Mouse (Mus musculus) C2C12 (cell line): ENCODE data around the gene Eif2ak4. TPM values are rescaled to one million over a fixed set of nuclear protein-coding genes. Genes with fewer than 3 reads are reported as not detected.

Experiments used
- H3K27me3 ChIP-seq: one replicate; pipeline ENCODE4 v1.6.1; 2011; ENCODE audit not compliant: control insufficient read depth, insufficient read depth, insufficient read length
- H3K36me3 ChIP-seq: one replicate; pipeline ENCODE4 v1.6.1; 2011; ENCODE audit not compliant: control insufficient read depth, insufficient read depth
- H3K4me3 ChIP-seq: one replicate; pipeline ENCODE4 v1.5.1; 2011; ENCODE audit warnings: mild to moderate bottlenecking, control low read depth; ENCODE audit not compliant: poor library complexity, insufficient read depth, severe bottlenecking
- H3K79me2 ChIP-seq: one replicate; pipeline ENCODE4 v1.6.1; 2011; ENCODE audit not compliant: control insufficient read depth, insufficient read depth
- H3K79me3 ChIP-seq: one replicate; pipeline ENCODE4 v1.6.1; 2011; ENCODE audit warnings: low read depth, control low read depth
- H3ac ChIP-seq: one replicate; pipeline ENCODE3; 2011; ENCODE audit warnings: low read depth; ENCODE audit not compliant: control insufficient read depth, insufficient read length
- CEBPB ChIP-seq: IDR thresholded peaks from one replicate; pipeline ENCODE4 v1.6.1; 2011; ENCODE audit warnings: low read depth, mild to moderate bottlenecking, control low read depth, moderate library complexity
- CTCF ChIP-seq: IDR thresholded peaks from one replicate; pipeline ENCODE4 v1.5.1; 2011; ENCODE audit not compliant: control insufficient read depth, insufficient read depth, insufficient read length
- FOSL1 ChIP-seq: IDR thresholded peaks from one replicate; pipeline ENCODE4 v1.8.0; 2011; ENCODE audit warnings: mild to moderate bottlenecking, low read length; ENCODE audit not compliant: poor library complexity, insufficient read depth, severe bottlenecking
- MAX ChIP-seq: IDR thresholded peaks from one replicate; pipeline ENCODE4 v1.6.1; 2011; ENCODE audit warnings: mild to moderate bottlenecking, control low read depth
- MYOD1 ChIP-seq: IDR thresholded peaks from one replicate; pipeline ENCODE4 v1.6.1; 2011; ENCODE audit warnings: low read depth; ENCODE audit not compliant: control insufficient read depth, insufficient read length
- MYOG ChIP-seq: IDR thresholded peaks from one replicate; pipeline ENCODE4 v1.6.1; 2011; ENCODE audit not compliant: control insufficient read depth, insufficient read length; ENCODE audit errors: extremely low read depth
- USF1 ChIP-seq: IDR thresholded peaks from one replicate; pipeline ENCODE4 v1.6.1; 2011; ENCODE audit warnings: low read depth, mild to moderate bottlenecking, control low read depth, moderate library complexity
- polyA plus RNA-seq: library from polyadenylated mRNA; unstranded; fragments of >200 nt; fragmentation: generic; extraction: Trizol; gene quantifications from one replicate; pipeline ENCODE4 v1.2.1, GENCODE M21; 2012; ENCODE audit warnings: missing spikeins

The Eif2ak4 gene
- polyA plus RNA-seq, 1 experiment: 6.6 TPM

GRCm38 (mm10) chr2:118520042-118520933 lies 131.9 kb downstream of the Eif2ak4 start:
- no peak overlapping the region for H3K4me3 ChIP-seq
- no peak overlapping the region for H3ac ChIP-seq
- H3K79me3 ChIP-seq: no peaks in the 10 kb centered on the region
- H3K79me2 ChIP-seq: no peaks in the 10 kb centered on the region
- no peaks in the 10 kb centered on the region for H3K27me3 ChIP-seq
- H3K36me3 ChIP-seq: no peaks in the 10 kb centered on the region
- TF ChIP-seq CEBPB (no peak), MYOG (no peak), MYOD1 (no peak), CTCF (no peak), FOSL1 (no peak), MAX (no peak), USF1 (no peak)

- no peaks in the 10 kb centered on the region for H3K79me2 ChIP-seq
- no peaks in the 10 kb centered on the region for H3K79me3 ChIP-seq
- TF ChIP-seq CTCF: no peak
- TF ChIP-seq CEBPB: peak; percentile 85
- no peak for TF ChIP-seq USF1
- no peak for TF ChIP-seq FOSL1
- no peak for TF ChIP-seq MAX
- H3ac ChIP-seq: no peak overlapping the region
- H3K4me3 ChIP-seq: no peak overlapping the region
- H3K36me3 ChIP-seq: no peaks in the 10 kb centered on the region
- H3K27me3 ChIP-seq: no peaks in the 10 kb centered on the region
Observed at GRCm38 (mm10) chr2:118522265-118522664, 133.8 kb downstream of the Eif2ak4 start.

- no peak overlapping the region for H3ac ChIP-seq
Observed at GRCm38 (mm10) chr2:118523163-118523730, 134.8 kb downstream of the Eif2ak4 start.

GRCm38 (mm10) chr2:118524811-118525210 lies 136.4 kb downstream of the Eif2ak4 start:
- H3K79me3 ChIP-seq: no peaks in the 10 kb centered on the region
- no peaks in the 10 kb centered on the region for H3K27me3 ChIP-seq
- no peak overlapping the region for H3K4me3 ChIP-seq
- no peak overlapping the region for H3ac ChIP-seq
- H3K79me2 ChIP-seq: no peaks in the 10 kb centered on the region
- TF ChIP-seq CTCF (no peak), FOSL1 (no peak), USF1 (no peak)
- H3K36me3 ChIP-seq: no peaks in the 10 kb centered on the region

More at GRCm38 (mm10) chr2:118523163-118523730, 134.8 kb downstream of the Eif2ak4 start:
- no peaks in the 10 kb centered on the region for H3K79me3 ChIP-seq
- no peaks in the 10 kb centered on the region for H3K27me3 ChIP-seq
- no peaks in the 10 kb centered on the region for H3K36me3 ChIP-seq
- no peak overlapping the region for H3K4me3 ChIP-seq
- TF ChIP-seq USF1 (no peak), MYOD1 (no peak), CEBPB (no peak), MAX (no peak), FOSL1 (no peak), CTCF (no peak), MYOG (no peak)
- no peaks in the 10 kb centered on the region for H3K79me2 ChIP-seq

Other genes with a start within 250 kb of the Eif2ak4 start
- 0.09 TPM for gene Fsip1, start 131.7 kb upstream of the Eif2ak4 start, polyA plus RNA-seq
- 4.7 TPM for gene Gpr176, start 15.2 kb upstream of the Eif2ak4 start, polyA plus RNA-seq
- 230 TPM for gene Srp14, start 91.1 kb downstream of the Eif2ak4 start, polyA plus RNA-seq
- gene Bmf, start 161.1 kb downstream of the Eif2ak4 start, polyA plus RNA-seq: 0.42 TPM
- 54.9 TPM for gene Bub1b, start 209.6 kb downstream of the Eif2ak4 start, polyA plus RNA-seq